Mouse (Mus musculus) lung, embryonic 15.5 days (tissue): ENCODE data around the gene Glrx2. TPM values are rescaled to one million over a fixed set of nuclear protein-coding genes. Genes with fewer than 3 reads are reported as not detected.
"Not testable (repeated sequence)": the region's sequence is repeated elsewhere in the genome, so short reads cannot be mapped to it uniquely, and the experiment has no call there.

Source experiments
- ATAC-seq: fragments of 200-750 bp; cut with Nextera tagmentation; 2 replicates; pipeline ENCODE4 v1.8.0; 2017; ENCODE audit warnings: moderate number of reproducible peaks, borderline replicate concordance; ENCODE audit not compliant: low FRiP score, low TSS enrichment; ENCODE audit errors: extremely low read depth
- H3K27ac ChIP-seq: fragments of 300-500 bp; sonication (generic); 2 replicates; pipeline ENCODE4 v1.5.1; 2015; ENCODE audit warnings: moderate library complexity, mild to moderate bottlenecking, inconsistent platforms
- H3K27me3 ChIP-seq: fragments of 300-500 bp; sonication (generic); 2 replicates; pipeline ENCODE4 v1.6.1; 2015; ENCODE audit warnings: inconsistent platforms
- H3K36me3 ChIP-seq: fragments of 300-500 bp; sonication (generic); 2 replicates; pipeline ENCODE4 v1.6.1; 2015; ENCODE audit warnings: inconsistent platforms
- H3K4me1 ChIP-seq: fragments of 300-500 bp; sonication (generic); 2 replicates; pipeline ENCODE4 v1.6.1; 2015; ENCODE audit warnings: inconsistent platforms
- H3K4me2 ChIP-seq: fragments of 300-500 bp; sonication (generic); 2 replicates; pipeline ENCODE4 v1.6.1; 2015; ENCODE audit warnings: inconsistent platforms, mild to moderate bottlenecking, moderate library complexity
- H3K4me3 ChIP-seq: fragments of 300-500 bp; sonication (generic); 2 replicates; pipeline ENCODE4 v1.5.1; 2015; ENCODE audit warnings: mild to moderate bottlenecking, inconsistent platforms
- H3K9ac ChIP-seq: fragments of 300-500 bp; sonication (generic); 2 replicates; pipeline ENCODE4 v1.6.1; 2015; ENCODE audit warnings: inconsistent platforms
- H3K9me3 ChIP-seq: fragments of 300-500 bp; sonication (generic); 2 replicates; pipeline ENCODE4 v1.6.1; 2016; ENCODE audit warnings: inconsistent platforms
- WGBS: fragments of 180-500 bp; shearing (Covaris S2); methylation state at CpG from one replicate; pipeline ENCODE4 v1.1.7; 2015; 5-methylcytosine and 5-hydroxymethylcytosine counted together
- polyA plus RNA-seq: library from polyadenylated mRNA; unstranded; fragments of >200 nt; fragmentation: Nextera tagmentation; extraction: Ambion mirVana; gene quantifications from 2 replicates; pipeline ENCODE4 v1.2.1, GENCODE M21; 2015

The Glrx2 gene
- polyA plus RNA-seq: 81.0 and 85.8 TPM in 2 replicates

GRCm38 (mm10) chr1:143716038-143716437 is at the start of gene Glrx2:
TSS of gene Glrx2 (plus strand) at chr1:143716338.
- H3K9me3 ChIP-seq, H3K27ac ChIP-seq, ATAC-seq, H3K36me3 ChIP-seq, H3K9ac ChIP-seq, H3K4me2 ChIP-seq, H3K4me3 ChIP-seq, H3K27me3 ChIP-seq, H3K4me1 ChIP-seq: not testable (repeated sequence)
- WGBS: no CpG with 5 or more reads among the region's 2 CpGs

GRCm38 (mm10) chr1:143675734-143676361 is 40.3 kb upstream of the Glrx2 start:
- ATAC-seq: no peak
- Histone ChIP-seq H3K36me3 (peaks cover 28% of the 10 kb centered on the region), H3K4me2 (no peak overlapping the region), H3K9ac (no peak overlapping the region), H3K4me3 (no peak overlapping the region), H3K27me3 (no peaks in the 10 kb centered on the region), H3K4me1 (no peaks in the 10 kb centered on the region), H3K9me3 (no peaks in the 10 kb centered on the region), H3K27ac (no peak overlapping the region)
- 91% methylated on average over 4 of the region's 4 CpGs for WGBS

- H3K36me3 ChIP-seq: peaks cover 40% of the 10 kb centered on the region
- no peaks in the 10 kb centered on the region for H3K4me1 ChIP-seq
- H3K4me3 ChIP-seq: no peak overlapping the region
- no peak for ATAC-seq
- H3K27ac ChIP-seq: no peak overlapping the region
- H3K9ac ChIP-seq: no peak overlapping the region
- H3K4me2 ChIP-seq: no peak overlapping the region
- WGBS: 95% methylated on average over 5 of the region's 5 CpGs
- no peaks in the 10 kb centered on the region for H3K9me3 ChIP-seq
- no peaks in the 10 kb centered on the region for H3K27me3 ChIP-seq
Measured at GRCm38 (mm10) chr1:143681108-143681507, 35.0 kb upstream of the Glrx2 start.

- Histone ChIP-seq H3K4me2 (no peak overlapping the region), H3K9ac (no peak overlapping the region), H3K27me3 (no peaks in the 10 kb centered on the region), H3K27ac (no peak overlapping the region), H3K9me3 (no peaks in the 10 kb centered on the region), H3K4me3 (no peak overlapping the region), H3K4me1 (no peaks in the 10 kb centered on the region), H3K36me3 (peaks cover 51% of the 10 kb centered on the region)
- WGBS: 88% methylated on average over 3 of the region's 3 CpGs
- ATAC-seq: no peak
Measured at GRCm38 (mm10) chr1:143684849-143685248, 31.3 kb upstream of the Glrx2 start.

GRCm38 (mm10) chr1:143701736-143702135 is 14.4 kb upstream of the Glrx2 start:
- Histone ChIP-seq H3K36me3 (peaks cover 9% of the 10 kb centered on the region; the same call in 1 of the 2 replicates), H3K9ac (peak overlapping the region; percentile 92), H3K4me1 (no peaks in the 10 kb centered on the region), H3K27me3 (no peaks in the 10 kb centered on the region), H3K4me3 (peak overlapping the region; percentile 85), H3K9me3 (no peaks in the 10 kb centered on the region), H3K4me2 (peak overlapping the region; percentile 68), H3K27ac (peak overlapping the region; percentile 96)
- no peak for ATAC-seq
- WGBS: under 1% methylated on average over 13 of the region's 13 CpGs

GRCm38 (mm10) chr1:143702141-143702740 is 13.9 kb upstream of the Glrx2 start:
- Histone ChIP-seq H3K9ac (peak overlapping the region; percentile 92), H3K4me2 (peak overlapping the region; percentile 68), H3K4me1 (no peaks in the 10 kb centered on the region), H3K36me3 (peaks cover 6% of the 10 kb centered on the region; the same call in 1 of the 2 replicates), H3K27me3 (no peaks in the 10 kb centered on the region), H3K27ac (peak overlapping the region; percentile 96), H3K4me3 (peak overlapping the region; percentile 85), H3K9me3 (no peaks in the 10 kb centered on the region)
- peak; percentile 80 for ATAC-seq
- WGBS: under 1% methylated on average over 43 of the region's 48 CpGs

- Histone ChIP-seq H3K4me3 (peak within 1 kb of the TSS; percentile 85), H3K27me3 (no peaks in the 10 kb centered on the region), H3K9ac (peak within 1 kb of the TSS; percentile 92), H3K36me3 (peaks cover 6% of the 10 kb centered on the region; the same call in 1 of the 2 replicates), H3K27ac (peak within 1 kb of the TSS; percentile 96), H3K9me3 (no peaks in the 10 kb centered on the region), H3K4me1 (no peaks in the 10 kb centered on the region), H3K4me2 (peak within 1 kb of the TSS; percentile 79)
- peak; percentile 99 for ATAC-seq
- under 1% methylated on average over 57 of the region's 74 CpGs for WGBS
Measured at GRCm38 (mm10) chr1:143702741-143703262, 13.3 kb upstream of the Glrx2 start, which contains the start of gene Cdc73. TSS of gene Cdc73 (minus strand) at chr1:143702893.

- no peaks in the 10 kb centered on the region for H3K36me3 ChIP-seq
- H3K27me3 ChIP-seq: no peaks in the 10 kb centered on the region
- H3K4me1 ChIP-seq: no peaks in the 10 kb centered on the region
- H3K27ac ChIP-seq: no peak overlapping the region
- WGBS: 53% methylated on average over 4 of the region's 4 CpGs
- no peak overlapping the region for H3K4me2 ChIP-seq
- H3K9ac ChIP-seq: no peak overlapping the region
- no peak overlapping the region for H3K4me3 ChIP-seq
- ATAC-seq: no peak
- H3K9me3 ChIP-seq: no peaks in the 10 kb centered on the region
Measured at GRCm38 (mm10) chr1:143707006-143707405, 9.1 kb upstream of the Glrx2 start.

GRCm38 (mm10) chr1:143708361-143708760 is 7.8 kb upstream of the Glrx2 start:
- no peaks in the 10 kb centered on the region for H3K9me3 ChIP-seq
- no peak overlapping the region for H3K4me2 ChIP-seq
- no peaks in the 10 kb centered on the region for H3K36me3 ChIP-seq
- H3K4me1 ChIP-seq: no peaks in the 10 kb centered on the region
- no peak overlapping the region for H3K27ac ChIP-seq
- H3K9ac ChIP-seq: no peak overlapping the region
- 64% methylated on average over 6 of the region's 6 CpGs for WGBS
- no peak overlapping the region for H3K4me3 ChIP-seq
- H3K27me3 ChIP-seq: no peaks in the 10 kb centered on the region
- no peak for ATAC-seq

GRCm38 (mm10) chr1:143709966-143710626 is 6.0 kb upstream of the Glrx2 start:
- Histone ChIP-seq H3K36me3 (no peaks in the 10 kb centered on the region), H3K27ac (no peak overlapping the region), H3K4me2 (no peak overlapping the region), H3K4me1 (no peaks in the 10 kb centered on the region), H3K9me3 (no peaks in the 10 kb centered on the region), H3K4me3 (no peak overlapping the region), H3K9ac (no peak overlapping the region), H3K27me3 (no peaks in the 10 kb centered on the region)
- no peak for ATAC-seq
- whole genome bisulfite sequencing: 65% methylated on average over 7 of the region's 7 CpGs

- Histone ChIP-seq H3K4me3 (no peak overlapping the region), H3K9ac (no peak overlapping the region)
Measured at GRCm38 (mm10) chr1:143710627-143710976, 5.5 kb upstream of the Glrx2 start.

More at GRCm38 (mm10) chr1:143710627-143710976, 5.5 kb upstream of the Glrx2 start:
- WGBS: 39% methylated on average over 5 of the region's 5 CpGs
- Histone ChIP-seq H3K36me3 (no peaks in the 10 kb centered on the region), H3K4me2 (no peak overlapping the region), H3K9me3 (no peaks in the 10 kb centered on the region), H3K27me3 (no peaks in the 10 kb centered on the region), H3K4me1 (no peaks in the 10 kb centered on the region), H3K27ac (no peak overlapping the region)
- ATAC-seq: no peak
